Mouse (Mus musculus) monocyte, adult 2 months (primary cell): ENCODE results near the gene Htatip2.
A peak's percentile ranks its signal among the peaks of the same experiment; 100 is the strongest.

Experiments used
- DNase-seq, 2 experiments: peaks; one replicate each; pipeline ENCODE4 v3.0.0; 2022; ENCODE audit warnings: low spot score in 2 of 2, low read depth in 1 of 2

Htatip2 gene

DNA sequence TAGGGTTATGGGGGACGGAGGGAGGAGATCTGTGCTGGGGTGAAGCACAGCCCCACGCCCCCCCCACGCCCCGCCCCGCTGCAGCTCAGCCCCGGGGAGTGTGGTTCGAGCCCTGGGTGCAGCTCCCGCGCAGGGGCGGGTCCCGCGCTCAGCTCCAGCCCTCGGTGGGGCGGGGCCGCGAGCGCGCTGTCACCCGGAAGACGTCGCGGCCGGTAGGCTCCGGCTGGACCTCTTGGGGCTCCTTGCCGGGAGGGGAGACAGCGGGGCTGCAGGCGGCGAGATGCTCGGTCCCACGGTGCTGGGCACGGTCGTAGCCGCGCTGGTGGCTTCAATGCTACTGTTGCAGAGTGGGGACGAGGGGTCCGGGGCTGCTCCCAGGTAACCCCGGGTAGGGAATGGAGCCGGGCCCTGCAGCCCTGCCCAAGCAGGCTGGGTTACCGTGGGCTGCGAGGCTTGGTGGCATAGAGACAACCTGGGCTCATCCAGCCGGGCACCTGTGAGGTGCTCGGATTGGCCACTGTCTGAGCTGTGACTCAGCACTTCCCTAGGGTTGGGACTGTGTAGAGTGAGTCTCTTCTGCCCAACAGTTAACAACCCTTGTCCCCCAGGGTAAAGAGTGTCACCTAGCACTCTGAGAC is at the start of gene Htatip2:
TSS of gene Htatip2 (plus strand) at position 182 of the 638 bp plus-strand sequence.
- no peak for DNase-seq

- DNase-seq, result no peak
Observed at GRCm38 (mm10) chr7:49709381-49710021, 49.4 kb upstream of the Htatip2 start.

DNA sequence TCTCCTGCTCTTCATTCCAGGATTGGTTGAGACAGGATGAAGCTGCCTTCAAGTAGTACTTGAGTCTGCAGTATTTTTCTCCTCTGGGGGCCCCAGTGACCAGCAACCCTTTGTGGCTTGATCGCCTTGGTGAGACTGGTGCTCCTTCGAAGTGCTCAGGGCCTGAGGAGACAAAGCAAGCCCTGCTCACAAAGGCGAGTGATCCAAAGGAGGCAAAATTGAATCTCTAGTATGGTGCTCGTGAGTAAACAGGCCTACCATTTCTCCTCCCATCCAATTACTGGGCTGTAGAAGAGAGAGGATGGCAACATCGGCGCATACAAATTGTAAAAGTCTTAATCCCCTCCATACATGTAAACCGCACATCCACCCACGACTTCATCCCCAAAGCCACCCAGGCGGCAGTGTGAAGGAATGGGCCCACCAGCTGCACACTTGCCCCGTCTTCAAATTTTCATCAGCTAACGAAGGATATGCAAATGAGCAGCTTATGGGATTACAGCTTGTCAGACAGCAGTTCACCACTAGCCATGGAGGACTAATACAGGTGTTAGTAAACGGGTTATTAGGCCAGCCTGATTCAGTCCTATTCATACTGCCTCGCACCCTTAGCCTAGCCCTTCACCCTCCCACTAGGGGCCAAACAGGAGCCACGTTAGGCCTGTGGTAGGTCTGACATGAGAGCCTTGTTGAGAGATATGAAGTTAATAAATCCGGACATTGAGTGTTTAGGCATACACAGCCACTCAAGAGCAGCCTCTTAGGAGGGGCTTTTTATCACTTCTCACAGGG is 40.8 kb upstream of the Htatip2 start:
- no peak for DNase-seq

DNA sequence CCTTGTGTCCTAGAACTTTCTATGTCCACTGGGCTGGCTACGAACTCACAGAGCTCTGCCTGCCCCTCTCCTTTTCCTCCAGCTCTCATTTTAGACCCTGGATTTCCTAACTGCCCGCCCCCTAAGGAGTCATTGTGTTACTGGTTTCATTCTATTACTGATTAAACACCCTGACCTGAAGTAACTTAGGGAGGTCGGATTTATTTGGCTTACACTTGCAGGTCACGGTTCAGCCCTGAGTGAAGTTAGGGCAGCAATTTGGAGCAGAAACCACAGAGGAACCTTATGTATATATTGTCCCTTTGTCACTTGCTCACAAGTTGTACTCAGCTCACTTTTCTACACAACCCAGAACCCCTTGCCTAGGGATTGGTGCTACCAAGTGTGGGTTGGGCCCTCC is 24.6 kb upstream of the Htatip2 start:
- DNase-seq, result no peak

DNA sequence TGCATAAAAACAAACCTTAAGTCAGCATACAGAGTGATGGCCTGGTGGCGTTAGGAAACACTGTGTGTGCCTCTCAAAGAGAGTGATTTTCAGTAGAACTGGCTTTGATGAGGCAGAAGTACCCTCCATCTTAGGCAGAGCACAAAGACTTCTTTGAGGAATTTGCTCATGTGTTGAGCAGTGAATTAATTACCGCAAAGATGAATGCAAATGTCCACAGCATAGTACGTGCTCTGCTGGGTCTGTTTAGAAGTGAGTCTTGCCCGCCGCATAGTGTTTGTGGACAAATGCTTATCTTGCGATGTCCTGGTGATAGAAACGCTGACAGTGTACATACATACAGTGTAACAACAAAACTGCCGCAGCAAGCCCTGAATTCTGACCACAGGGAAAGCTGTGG is 19.5 kb upstream of the Htatip2 start:
- no peak for DNase-seq

DNA sequence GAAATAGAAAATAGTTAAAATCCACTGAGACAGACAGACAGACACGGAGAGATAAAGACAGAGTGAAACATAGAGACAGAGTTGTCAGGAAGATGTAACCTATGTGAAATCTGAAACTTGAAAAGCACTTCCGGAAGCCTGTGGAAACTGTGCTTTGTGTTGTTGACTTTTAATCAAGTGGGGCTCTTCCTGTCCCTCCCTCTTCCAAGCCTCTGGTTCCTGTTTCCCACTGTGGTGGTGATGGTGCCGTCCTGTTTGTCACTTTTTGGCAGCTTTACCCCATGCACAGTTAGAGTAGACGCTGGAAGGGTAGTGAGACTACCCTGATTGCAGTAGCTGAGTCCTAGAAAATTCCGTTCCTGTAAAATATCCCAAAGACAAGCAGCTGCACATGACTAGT is 17.4 kb upstream of the Htatip2 start:
- DNase-seq, result no peak

- DNase-seq, result no peak
Observed at GRCm38 (mm10) chr7:49741923-49742322, 17.0 kb upstream of the Htatip2 start.

DNA sequence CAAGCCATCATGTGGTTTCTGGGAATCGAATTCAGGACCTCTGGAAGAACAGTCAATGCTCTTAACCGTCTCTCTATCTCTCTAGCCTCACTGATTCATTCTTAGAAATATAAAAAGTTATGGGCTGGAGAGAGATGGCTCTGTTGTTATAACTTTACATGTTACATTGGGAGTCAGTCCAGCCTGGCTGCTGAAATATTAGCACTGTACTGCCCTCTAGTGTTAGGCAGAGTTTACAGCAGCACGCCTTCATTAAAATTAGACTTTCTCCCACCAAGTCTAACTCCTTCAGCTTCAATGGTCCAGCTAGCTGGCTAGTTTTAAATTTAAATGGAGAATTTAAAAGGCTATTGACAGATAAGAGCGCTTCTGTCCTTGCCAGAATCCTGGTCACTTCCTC is 7.8 kb upstream of the Htatip2 start:
- DNase-seq, result no peak

DNA sequence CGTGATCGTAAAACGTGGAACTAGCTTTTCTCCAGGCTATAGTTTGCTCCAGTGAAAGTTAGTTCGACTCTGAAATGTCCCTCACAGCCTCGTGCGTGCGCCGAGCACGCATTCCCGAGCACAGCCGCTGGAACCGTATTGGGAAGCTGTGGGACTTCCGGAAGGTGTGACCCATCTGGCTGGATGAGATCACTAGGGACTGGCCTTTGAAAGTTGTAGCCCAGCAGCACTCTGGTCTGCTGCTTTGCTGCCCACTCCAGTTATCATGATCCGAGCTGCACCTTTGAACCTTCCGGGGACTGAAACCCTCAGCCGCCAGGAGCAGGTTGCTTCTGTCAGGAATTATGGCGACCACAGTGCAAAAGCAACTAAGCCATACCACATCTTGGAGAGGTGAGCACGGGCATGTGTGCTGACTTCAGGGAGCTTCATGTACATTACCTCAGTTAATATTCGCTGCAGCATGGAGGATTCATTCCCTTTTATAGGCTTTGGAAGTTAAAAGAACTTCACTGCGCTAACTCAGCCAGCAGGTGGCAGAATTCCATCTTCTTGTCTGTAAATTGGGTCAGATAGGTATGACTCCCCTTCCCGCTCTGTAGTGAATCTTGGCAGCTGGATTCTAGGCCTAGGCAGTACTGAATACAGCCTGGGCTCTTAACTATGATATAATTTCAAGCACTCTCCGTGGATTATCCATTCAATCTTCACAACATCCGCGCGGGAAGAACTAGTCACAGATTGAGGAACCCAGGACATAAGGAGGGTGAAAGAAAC is 6.0 kb upstream of the Htatip2 start:
- DNase-seq, result peak in 1 of 2 experiments; percentile 10

DNA sequence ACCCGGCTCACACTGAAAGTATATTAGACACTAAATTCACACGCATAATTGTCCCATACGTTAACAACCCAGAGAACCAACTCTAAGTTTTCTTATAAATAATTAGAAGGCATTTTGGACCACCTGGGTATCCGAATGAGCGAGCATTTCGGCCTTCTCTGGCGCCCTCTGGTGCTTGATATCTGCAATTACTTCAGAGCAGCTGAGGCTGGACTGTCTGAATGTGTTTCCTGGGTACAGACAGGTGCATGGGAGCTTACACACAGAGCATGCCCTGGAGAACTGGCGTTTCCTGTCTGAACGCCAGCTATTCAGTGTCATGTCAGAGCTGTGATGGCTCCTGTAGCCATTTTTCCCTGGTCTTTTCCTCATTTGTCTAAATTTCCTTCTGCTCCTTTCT is 4.1 kb upstream of the Htatip2 start:
- no peak for DNase-seq

GRCm38 (mm10) chr7:49762605-49763004 is 3.7 kb downstream of the Htatip2 start:
- no peak for DNase-seq

DNA sequence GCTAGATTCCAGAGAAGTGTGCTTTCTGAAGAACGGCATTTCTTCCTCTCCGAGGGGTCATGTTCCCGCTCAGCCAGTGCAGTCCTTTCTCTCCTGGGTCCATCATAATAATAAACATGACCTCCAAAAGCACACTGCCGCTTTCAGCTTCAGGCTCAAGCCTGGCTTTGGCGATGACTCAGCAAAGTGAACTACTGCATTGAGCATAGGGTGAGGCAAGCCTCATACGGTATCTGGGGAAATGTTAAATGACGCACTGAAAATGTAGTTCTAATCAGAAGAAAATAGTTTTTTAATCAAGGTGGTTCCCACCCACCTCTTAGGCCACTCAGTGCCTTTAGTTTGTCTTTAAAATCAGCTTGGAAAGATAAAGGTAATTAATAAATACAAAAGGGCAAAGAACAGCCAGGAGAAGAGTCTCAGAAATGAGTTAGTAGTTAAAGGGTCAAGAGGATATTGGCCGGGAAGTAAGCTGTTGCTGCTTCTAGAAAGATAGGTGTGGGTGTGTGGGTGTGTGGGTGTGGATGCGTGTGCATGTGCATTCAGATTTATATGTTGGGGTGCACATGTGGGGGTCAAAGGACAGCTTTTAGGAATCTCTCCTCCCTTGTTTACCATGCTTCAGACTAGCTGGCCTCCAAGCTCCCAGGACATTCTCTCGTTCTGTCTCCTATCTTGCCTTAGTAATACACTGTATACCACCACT is 5.2 kb downstream of the Htatip2 start:
- DNase-seq, result no peak

- no peak for DNase-seq
Observed at GRCm38 (mm10) chr7:49766166-49766565, 7.3 kb downstream of the Htatip2 start.

GRCm38 (mm10) chr7:49768509-49768908 is 9.6 kb downstream of the Htatip2 start:
- DNase-seq, result no peak

GRCm38 (mm10) chr7:49774396-49774795 is 15.5 kb downstream of the Htatip2 start:
- no peak for DNase-seq

GRCm38 (mm10) chr7:49777585-49777984 is 18.7 kb downstream of the Htatip2 start:
- no peak for DNase-seq

- peak; percentile 87 to 95 for DNase-seq
Observed at GRCm38 (mm10) chr7:49778114-49778901, 19.4 kb downstream of the Htatip2 start, which contains the start of gene Prmt3. Prmt3 (plus strand) TSS chr7:49778346.

GRCm38 (mm10) chr7:49778904-49779615 is 20.1 kb downstream of the Htatip2 start:
- DNase-seq, result no peak

DNA sequence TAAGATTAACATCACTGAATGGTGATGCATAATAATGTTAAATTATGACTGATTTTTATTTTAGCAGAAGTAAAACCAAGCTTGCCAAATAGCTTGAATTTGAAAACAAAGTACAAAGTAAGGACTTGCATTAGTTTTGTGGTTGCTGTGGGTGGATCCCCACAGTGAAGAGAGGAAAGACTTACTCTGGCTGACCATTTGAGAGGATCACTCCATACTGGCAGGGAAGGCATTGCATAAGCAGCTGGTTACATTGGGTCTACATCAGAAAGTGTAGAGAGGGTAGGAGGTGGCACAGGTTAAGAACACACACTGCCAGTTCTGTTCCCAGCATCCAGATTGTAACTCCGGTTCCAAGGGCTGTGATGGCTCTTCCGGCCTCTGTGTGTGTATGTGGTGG is 24.1 kb downstream of the Htatip2 start:
- DNase-seq, result no peak
